Mouse (Mus musculus) MEL (cell line): Measurements from ENCODE around the gene Psmg3. TPM values are rescaled to one million over a fixed set of nuclear protein-coding genes. Genes with fewer than 3 reads are reported as not detected.

Experiments
- DNase-seq: peaks from one replicate; pipeline ENCODE4 v3.0.0; 2011; ENCODE audit warnings: low read depth, low spot score
- H3K27ac ChIP-seq: 2 replicates; pipeline ENCODE4 v1.5.1; 2012; ENCODE audit warnings: low read depth, mild to moderate bottlenecking, control low read depth, low read length, moderate library complexity; ENCODE audit not compliant: control insufficient read depth
- H3K27me3 ChIP-seq, 2 experiments: fragments of 150-350 bp in 1 of 2; sonication (generic) in 1 of 2; 2 replicates each; pipeline ENCODE4 v1.6.1; 2012; ENCODE audit warnings: low read length in 2 of 2, mild to moderate bottlenecking in 2 of 2, improper control_type of control experiment in 1 of 2, moderate library complexity in 1 of 2; ENCODE audit not compliant: insufficient read depth in 2 of 2, control insufficient read depth in 1 of 2
- H3K36me3 ChIP-seq, 2 experiments: 2 replicates each; pipeline ENCODE4 v1.6.1; 2012 to 2014; ENCODE audit warnings: low read length in 2 of 2, improper control_type of control experiment in 1 of 2, inconsistent platforms in 1 of 2, mild to moderate bottlenecking in 1 of 2; ENCODE audit not compliant: insufficient read depth in 2 of 2, control insufficient read depth in 1 of 2
- H3K4me1 ChIP-seq, 2 experiments: fragments of 150-350 bp in 1 of 2; sonication (generic) in 1 of 2; 2 replicates each; pipeline ENCODE4 v1.6.1; 2012; ENCODE audit warnings: low read length in 2 of 2, improper control_type of control experiment in 1 of 2, mild to moderate bottlenecking in 1 of 2; ENCODE audit not compliant: insufficient read depth in 2 of 2, control insufficient read depth in 1 of 2
- H3K4me3 ChIP-seq, 2 experiments: fragments of 150-350 bp in 1 of 2; sonication (generic) in 1 of 2; 2 replicates each; pipeline ENCODE4 v1.5.1; 2012; ENCODE audit warnings: low read depth in 2 of 2, low read length in 2 of 2, mild to moderate bottlenecking in 2 of 2, moderate library complexity in 2 of 2, control low read depth in 1 of 2, improper control_type of control experiment in 1 of 2; ENCODE audit not compliant: control insufficient read depth in 1 of 2, insufficient read depth in 1 of 2
- H3K79me2 ChIP-seq: 2 replicates; pipeline ENCODE4 v1.6.1; 2012; ENCODE audit warnings: mild to moderate bottlenecking, low read length, moderate library complexity; ENCODE audit not compliant: control insufficient read depth, poor library complexity, insufficient read depth
- H3K9ac ChIP-seq: 2 replicates; pipeline ENCODE4 v1.6.1; 2012; ENCODE audit warnings: low read depth, mild to moderate bottlenecking, control low read depth, low read length, moderate library complexity; ENCODE audit not compliant: control insufficient read depth, poor library complexity, severe bottlenecking
- H3K9me3 ChIP-seq: fragments of 150-350 bp; sonication (generic); replicated peaks from 2 replicates; pipeline ENCODE4 v1.6.1; 2012; ENCODE audit warnings: mild to moderate bottlenecking, low read length, improper control_type of control experiment, moderate library complexity; ENCODE audit not compliant: insufficient read depth
- CHD1 ChIP-seq: IDR thresholded peaks from 2 replicates; pipeline ENCODE4 v1.6.1; 2012; ENCODE audit warnings: low read depth, mild to moderate bottlenecking, inconsistent platforms, low read length, improper control_type of control experiment
- ELF1 ChIP-seq: IDR thresholded peaks from 2 replicates; pipeline ENCODE4 v1.6.1; 2014; ENCODE audit warnings: low read depth, mild to moderate bottlenecking, inconsistent platforms, low read length, improper control_type of control experiment, moderate library complexity
- EP300 ChIP-seq, 2 experiments: IDR thresholded peaks; 2 replicates each; pipeline ENCODE4 v1.6.1; 2011; ENCODE audit warnings: improper control_type of control experiment in 2 of 2, low read length in 2 of 2, low read depth in 1 of 2, mild to moderate bottlenecking in 1 of 2
- GATA1 ChIP-seq: IDR thresholded peaks from 2 replicates; pipeline ENCODE4 v1.6.1; 2011; ENCODE audit warnings: low read depth, low read length, improper control_type of control experiment
- MAX ChIP-seq: IDR thresholded peaks from 2 replicates; pipeline ENCODE4 v1.6.1; 2011; ENCODE audit warnings: low read length, improper control_type of control experiment
- MXI1 ChIP-seq: IDR thresholded peaks from 2 replicates; pipeline ENCODE4 v1.6.1; 2011; ENCODE audit warnings: mild to moderate bottlenecking, low read depth, low read length, improper control_type of control experiment
- MYB ChIP-seq: IDR thresholded peaks from 2 replicates; pipeline ENCODE4 v1.6.1; 2011; ENCODE audit warnings: mild to moderate bottlenecking, low read depth, low read length, improper control_type of control experiment
- NELFE ChIP-seq: IDR thresholded peaks from 2 replicates; pipeline ENCODE4 v1.6.1; 2011; ENCODE audit warnings: low read depth, low read length, improper control_type of control experiment
- NRF1 ChIP-seq: IDR thresholded peaks from 2 replicates; pipeline ENCODE4 v1.6.1; 2014; ENCODE audit warnings: low read depth, mild to moderate bottlenecking, inconsistent platforms, low read length, improper control_type of control experiment, moderate library complexity; ENCODE audit not compliant: poor library complexity, insufficient read depth, severe bottlenecking
- POLR2A ChIP-seq, 2 experiments: IDR thresholded peaks; 2 replicates each; pipeline ENCODE4 v1.6.1; 2011 to 2012; ENCODE audit warnings: low read length in 2 of 2, mild to moderate bottlenecking in 2 of 2, control low read depth in 1 of 2, improper control_type of control experiment in 1 of 2, low read depth in 1 of 2, moderate library complexity in 1 of 2; ENCODE audit not compliant: control insufficient read depth in 1 of 2, insufficient read depth in 1 of 2, poor library complexity in 1 of 2
- POLR2AphosphoS2 ChIP-seq: IDR thresholded peaks from 2 replicates; pipeline ENCODE4 v1.6.1; 2011; ENCODE audit warnings: low read length, improper control_type of control experiment
- POLR2AphosphoS5 ChIP-seq: IDR thresholded peaks from 2 replicates; pipeline ENCODE4 v1.6.1; 2012; ENCODE audit warnings: low read depth, borderline replicate concordance, mild to moderate bottlenecking, inconsistent platforms, low read length, moderate library complexity, mixed read lengths
- RAD21 ChIP-seq: IDR thresholded peaks from 2 replicates; pipeline ENCODE4 v1.6.1; 2011; ENCODE audit warnings: mild to moderate bottlenecking, low read depth, low read length, improper control_type of control experiment
- RCOR1 ChIP-seq: IDR thresholded peaks from 2 replicates; pipeline ENCODE4 v1.6.1; 2012; ENCODE audit warnings: low read depth, mild to moderate bottlenecking, inconsistent platforms, low read length, improper control_type of control experiment
- SMC3 ChIP-seq: IDR thresholded peaks from 2 replicates; pipeline ENCODE4 v1.6.1; 2011; ENCODE audit warnings: low read depth, low read length, improper control_type of control experiment
- TBP ChIP-seq: IDR thresholded peaks from 2 replicates; pipeline ENCODE4 v1.8.0; 2011; ENCODE audit warnings: low read depth, low read length, improper control_type of control experiment
- UBTF ChIP-seq: IDR thresholded peaks from 2 replicates; pipeline ENCODE4 v1.6.1; 2012; ENCODE audit warnings: low read depth, mild to moderate bottlenecking, inconsistent platforms, low read length, improper control_type of control experiment, moderate library complexity, borderline replicate concordance; ENCODE audit not compliant: insufficient read depth
- USF2 ChIP-seq, 2 experiments: IDR thresholded peaks; 2 replicates each; pipeline ENCODE4 v1.6.1; 2011 to 2012; ENCODE audit warnings: improper control_type of control experiment in 2 of 2, low read length in 2 of 2, borderline replicate concordance in 1 of 2, inconsistent platforms in 1 of 2, low read depth in 1 of 2, mild to moderate bottlenecking in 1 of 2; ENCODE audit not compliant: insufficient read depth in 1 of 2
- ZKSCAN1 ChIP-seq: IDR thresholded peaks from 2 replicates; pipeline ENCODE4 v1.6.1; 2012; ENCODE audit warnings: low read depth, mild to moderate bottlenecking, inconsistent platforms, low read length, improper control_type of control experiment, moderate library complexity
- ZMIZ1 ChIP-seq: IDR thresholded peaks from 2 replicates; pipeline ENCODE4 v1.6.1; 2012; ENCODE audit warnings: low read depth, mild to moderate bottlenecking, inconsistent platforms, low read length, improper control_type of control experiment, moderate library complexity
- polyA plus RNA-seq, 2 experiments: library from polyadenylated mRNA; stranded (reverse) in 1 of 2; unstranded in 1 of 2; fragments of >175 nt in 1 of 2; fragments of >200 nt in 1 of 2; gene quantifications; 2 replicates each; pipeline versions ENCODE4 v1.2.1 to v1.2.4; 2012; ENCODE audit warnings: low replicate concordance in 2 of 2, low read depth in 1 of 2; ENCODE audit not compliant: insufficient read length in 2 of 2, insufficient read depth in 1 of 2, missing spikeins in 1 of 2
- total RNA-seq: library from RNA; depleted of rRNA; stranded (reverse); fragments of 300-350 nt; gene quantifications from 2 replicates; pipeline ENCODE4 v1.2.3, GENCODE M21; 2012

Psmg3 gene
- total and polyA plus RNA-seq, 3 experiments = 75.4 to 81.9 TPM; not detected in 1

- peak overlapping the region; percentile 52 for H3K9ac ChIP-seq
- no peak for TF ChIP-seq NRF1
- peak; percentile 77 for TF ChIP-seq TBP
- TF ChIP-seq GATA1 = 0 out of 2 replicates have a peak, but pooled peaks have one; percentile 3
- peak in 1 of 2 experiments; percentile 24; a peak in 1 of 4 replicates for TF ChIP-seq POLR2A (IDR thresholded peaks at IDR 0.05; ENCODE audit: control insufficient read depth in 1 of 2, insufficient read depth in 1 of 2, low read depth in 1 of 2, low read length in 2 of 2, poor library complexity in 1 of 2)
- TF ChIP-seq CHD1 = no peak
- 0 out of 2 replicates have a peak, but pooled peaks have one; percentile 17 for TF ChIP-seq RCOR1
- 0 out of 4 replicates have a peak, but pooled peaks of 1 of the 2 experiments have one; percentile 19 for TF ChIP-seq EP300 (IDR thresholded peaks at IDR 0.05; ENCODE audit: low read depth in 1 of 2, low read length in 2 of 2)
- TF ChIP-seq POLR2AphosphoS2 = peak; percentile 66; the same call in 1 of the 2 replicates
- TF ChIP-seq, all 39 proteins: peak for 6
- Histone ChIP-seq H3K9me3 (no peaks in the 10 kb centered on the region), H3K36me3 (peaks cover 0 to 20% of the 10 kb centered on the region in 2 experiments; a peak in 3 of 4 replicates), H3K4me1 (peaks cover 6 to 32% of the 10 kb centered on the region in 2 experiments), H3K4me3 (peak overlapping the region; percentile 31 to 52), H3K27ac (peak overlapping the region; percentile 99), H3K79me2 (peaks cover 1% of the 10 kb centered on the region; the same call in 1 of the 2 replicates), H3K27me3 (no peaks in the 10 kb centered on the region)
- peak; percentile 84 for DNase-seq
Observed at GRCm38 (mm10) chr5:139803165-139803564, 23.5 kb downstream of the Psmg3 start.

- Histone ChIP-seq H3K9ac (no peak overlapping the region), H3K9me3 (no peaks in the 10 kb centered on the region), H3K27me3 (no peaks in the 10 kb centered on the region), H3K27ac (no peak overlapping the region; the same call in 1 of the 2 replicates), H3K79me2 (peaks cover 14% of the 10 kb centered on the region), H3K4me3 (no peak overlapping the region), H3K4me1 (peaks cover 6 to 36% of the 10 kb centered on the region in 2 experiments), H3K36me3 (peaks cover 0 to 20% of the 10 kb centered on the region in 2 experiments; a peak in 3 of 4 replicates)
- no peak for TF ChIP-seq MAX
- TF ChIP-seq TBP = no peak
- 0 out of 2 replicates have a peak, but pooled peaks have one; percentile 53 for TF ChIP-seq POLR2AphosphoS5
- 0 out of 4 replicates have a peak, but pooled peaks of 1 of the 2 experiments have one; percentile 14 for TF ChIP-seq POLR2A (IDR thresholded peaks at IDR 0.05; ENCODE audit: control insufficient read depth in 1 of 2, insufficient read depth in 1 of 2, low read depth in 1 of 2, low read length in 2 of 2, poor library complexity in 1 of 2)
- no peak for DNase-seq
Observed at GRCm38 (mm10) chr5:139801880-139802279, 24.8 kb downstream of the Psmg3 start.

DNA sequence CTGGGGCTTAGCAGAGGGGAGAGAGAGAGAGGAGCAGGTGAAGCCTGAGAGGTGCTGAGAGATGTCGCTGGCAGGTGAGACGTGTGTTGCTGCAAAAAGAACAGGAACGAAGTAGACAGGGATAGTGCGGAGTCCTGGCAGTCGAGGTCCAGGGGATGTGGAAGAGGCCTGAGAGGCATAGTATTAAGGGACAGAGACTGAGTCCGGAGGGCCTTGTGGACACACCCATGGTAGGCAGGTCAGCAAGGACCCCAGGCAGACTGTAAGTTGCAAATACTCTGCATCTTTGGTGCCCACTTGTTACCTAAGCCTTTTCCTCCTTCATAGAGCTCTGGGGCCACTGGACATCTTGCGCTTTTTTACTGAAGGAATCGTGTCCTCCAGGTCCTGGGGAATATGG, 25.5 kb downstream of the Psmg3 start:
- Histone ChIP-seq H3K4me1 (peaks cover 6 to 36% of the 10 kb centered on the region in 2 experiments), H3K27ac (no peak overlapping the region), H3K4me3 (no peak overlapping the region)
- TF ChIP-seq SMC3 (no peak), EP300 (IDR thresholded peaks at IDR 0.05; ENCODE audit: low read depth in 1 of 2, low read length in 2 of 2) (no peak), NELFE (no peak), UBTF (no peak), USF2 (IDR thresholded peaks at IDR 0.05; ENCODE audit: borderline replicate concordance in 1 of 2, insufficient read depth in 1 of 2, low read depth in 1 of 2, low read length in 2 of 2) (no peak), MXI1 (no peak), MAX (no peak), POLR2A (IDR thresholded peaks at IDR 0.05; ENCODE audit: control insufficient read depth in 1 of 2, insufficient read depth in 1 of 2, low read depth in 1 of 2, low read length in 2 of 2, poor library complexity in 1 of 2) (no peak), TBP (no peak), RAD21 (no peak), ZMIZ1 (no peak), ELF1 (no peak), ZKSCAN1 (no peak), MYB (no peak), RCOR1 (no peak)
- TF ChIP-seq, all 39 proteins: peak for 0
- H3K79me2 ChIP-seq = peaks cover 21% of the 10 kb centered on the region
- peaks cover 0 to 20% of the 10 kb centered on the region in 2 experiments; a peak in 3 of 4 replicates for H3K36me3 ChIP-seq
- H3K9me3 ChIP-seq = no peaks in the 10 kb centered on the region
- no peak for DNase-seq
- H3K27me3 ChIP-seq = no peaks in the 10 kb centered on the region
- H3K9ac ChIP-seq = no peak overlapping the region
